Mouse (Mus musculus) lung, postnatal 0 days (tissue): Measurements from ENCODE around the gene Btbd2. TPM values are rescaled to one million over a fixed set of nuclear protein-coding genes. Genes with fewer than 3 reads are reported as not detected.

Experiments
- ATAC-seq: fragments of 200-750 bp; cut with Nextera tagmentation; 2 replicates; pipeline ENCODE4 v1.8.0; 2017; ENCODE audit warnings: moderate library complexity
- DNase-seq: peaks from one replicate; pipeline ENCODE4 v3.0.0-alpha.2; 2016; ENCODE audit warnings: low spot score
- H3K27ac ChIP-seq: fragments of 300-500 bp; sonication (generic); 2 replicates; pipeline ENCODE4 v1.5.1; 2014; ENCODE audit warnings: antibody characterized with exemption, mild to moderate bottlenecking, low read length, mixed read lengths
- H3K27me3 ChIP-seq: fragments of 300-500 bp; sonication (generic); replicated peaks from 2 replicates; pipeline ENCODE4 v1.6.1; 2014; ENCODE audit warnings: low read length, mixed read lengths; ENCODE audit not compliant: insufficient read depth
- H3K36me3 ChIP-seq: fragments of 300-500 bp; sonication (generic); 2 replicates; pipeline ENCODE4 v1.6.1; 2014; ENCODE audit warnings: low read length, mixed read lengths; ENCODE audit not compliant: insufficient read depth
- H3K4me1 ChIP-seq: fragments of 300-500 bp; sonication (generic); 2 replicates; pipeline ENCODE4 v1.6.1; 2014; ENCODE audit warnings: antibody characterized with exemption, low read depth, low read length, mixed read lengths; ENCODE audit not compliant: insufficient read depth
- H3K4me2 ChIP-seq: fragments of 300-500 bp; sonication (generic); replicated peaks from 2 replicates; pipeline ENCODE4 v1.6.1; 2014; ENCODE audit warnings: low read depth, mild to moderate bottlenecking, low read length, moderate library complexity, mixed read lengths
- H3K4me3 ChIP-seq: fragments of 300-500 bp; sonication (generic); 2 replicates; pipeline ENCODE4 v1.5.1; 2014; ENCODE audit warnings: low read depth, low read length
- H3K9ac ChIP-seq: fragments of 300-500 bp; sonication (generic); replicated peaks from 2 replicates; pipeline ENCODE4 v1.6.1; 2014; ENCODE audit warnings: low read depth, mild to moderate bottlenecking
- H3K9me3 ChIP-seq: fragments of 300-500 bp; sonication (generic); 2 replicates; pipeline ENCODE4 v1.6.1; 2016; ENCODE audit warnings: low read length, mixed read lengths
- CTCF ChIP-seq: IDR thresholded peaks from 2 replicates; pipeline ENCODE4 v1.5.1; 2016; ENCODE audit warnings: antibody characterized with exemption, mild to moderate bottlenecking
- EP300 ChIP-seq: IDR thresholded peaks from 2 replicates; pipeline ENCODE4 v1.6.1; 2016; ENCODE audit warnings: antibody characterized with exemption, mild to moderate bottlenecking, control low read depth
- WGBS: fragments of 180-500 bp; shearing (Covaris S2); extraction: QIAGEN DNeasy Blood & Tissue Kit; methylation state at CpG from one replicate; pipeline ENCODE4 v1.1.7; 2014; 5-methylcytosine and 5-hydroxymethylcytosine counted together
- polyA plus RNA-seq: library from polyadenylated mRNA; unstranded; fragments of >200 nt; fragmentation: Nextera tagmentation; extraction: Ambion mirVana; gene quantifications from 2 replicates; pipeline ENCODE4 v1.2.1, GENCODE M21; 2015

Btbd2 gene
- polyA plus RNA-seq, 1 experiment from 2014 or later: 42.9 TPM

DNA sequence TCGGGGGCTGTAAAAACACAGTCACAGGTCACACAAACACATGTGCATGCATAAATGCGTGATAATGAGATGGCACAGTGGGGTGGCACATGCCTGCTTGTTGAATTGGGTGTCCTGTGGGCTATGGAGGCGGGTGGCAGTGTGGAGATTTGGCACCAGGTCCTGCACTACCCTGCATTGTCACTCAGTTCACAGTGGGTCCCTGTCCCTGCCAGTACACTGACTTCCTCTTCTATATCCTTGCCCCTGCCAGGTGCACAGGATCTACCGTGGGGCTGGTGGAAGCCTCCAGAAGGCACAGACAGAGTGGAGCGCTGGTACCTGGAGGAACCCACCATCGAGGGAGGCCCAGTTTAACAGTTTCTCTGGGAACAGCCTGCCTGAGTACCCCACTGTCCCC is 42.5 kb downstream of the Btbd2 start:
- Histone ChIP-seq H3K4me2 (no peak overlapping the region), H3K27ac (no peak overlapping the region), H3K9me3 (no peaks in the 10 kb centered on the region), H3K4me3 (no peak overlapping the region), H3K36me3 (peaks cover 7% of the 10 kb centered on the region; the same call in 1 of the 2 replicates), H3K27me3 (no peaks in the 10 kb centered on the region), H3K4me1 (no peaks in the 10 kb centered on the region), H3K9ac (no peak overlapping the region)
- no peak for DNase-seq
- WGBS: 83% methylated on average over 6 of the region's 6 CpGs
- TF ChIP-seq EP300 (no peak), CTCF (no peak)
- no peak for ATAC-seq

DNA sequence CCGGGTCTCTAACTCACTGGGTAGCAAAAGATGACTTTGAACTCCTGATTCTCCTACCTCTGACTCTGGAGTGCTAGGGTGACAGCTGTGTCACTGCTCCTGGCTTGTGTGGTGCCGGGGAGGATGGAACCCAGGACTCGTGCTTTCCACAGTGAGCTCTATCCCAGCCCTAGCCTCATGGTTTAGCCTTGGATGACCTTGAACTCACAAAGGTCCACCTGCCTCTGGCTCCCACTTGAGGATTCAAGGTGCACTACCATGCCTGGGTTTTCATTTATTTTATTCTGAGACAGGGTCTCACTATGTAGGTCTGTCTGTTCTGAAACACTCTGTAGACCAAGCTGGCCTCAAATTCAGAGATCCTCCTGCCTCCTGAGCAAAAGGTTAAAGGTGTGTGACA is 43.0 kb downstream of the Btbd2 start:
- Histone ChIP-seq H3K4me1 (no peaks in the 10 kb centered on the region), H3K27ac (no peak overlapping the region), H3K4me2 (no peak overlapping the region), H3K9ac (no peak overlapping the region), H3K9me3 (no peaks in the 10 kb centered on the region), H3K27me3 (no peaks in the 10 kb centered on the region), H3K36me3 (peaks cover 7% of the 10 kb centered on the region; the same call in 1 of the 2 replicates), H3K4me3 (no peak overlapping the region)
- WGBS: 79% methylated on average over 3 of the region's 3 CpGs
- no peak for DNase-seq
- no peak for ATAC-seq
- TF ChIP-seq EP300 (no peak), CTCF (0 out of 2 replicates have a peak, but pooled peaks have one; percentile 8)

GRCm38 (mm10) chr10:80611905-80612304 is 45.0 kb downstream of the Btbd2 start:
- no peaks in the 10 kb centered on the region for H3K9me3 ChIP-seq
- H3K27me3 ChIP-seq: no peaks in the 10 kb centered on the region
- WGBS: 92% methylated on average over 3 of the region's 3 CpGs
- DNase-seq (no peak), ATAC-seq (no peak)
- TF ChIP-seq EP300: no peak
- no peak for TF ChIP-seq CTCF
- no peak overlapping the region for H3K4me2 ChIP-seq
- H3K4me3 ChIP-seq: no peak overlapping the region
- H3K36me3 ChIP-seq: peaks cover 7% of the 10 kb centered on the region; the same call in 1 of the 2 replicates
- no peak overlapping the region for H3K27ac ChIP-seq
- no peaks in the 10 kb centered on the region for H3K4me1 ChIP-seq
- no peak overlapping the region for H3K9ac ChIP-seq

GRCm38 (mm10) chr10:80611024-80611423 is 45.8 kb downstream of the Btbd2 start:
- no peak overlapping the region for H3K4me2 ChIP-seq
- no peaks in the 10 kb centered on the region for H3K27me3 ChIP-seq
- H3K36me3 ChIP-seq: peaks cover 13% of the 10 kb centered on the region; the same call in 1 of the 2 replicates
- no peak overlapping the region for H3K9ac ChIP-seq
- 56% methylated on average over 4 of the region's 4 CpGs for WGBS
- ATAC-seq (peak; percentile 50; the same call in 1 of the 2 replicates), DNase-seq (peak; percentile 69)
- H3K9me3 ChIP-seq: no peaks in the 10 kb centered on the region
- no peak overlapping the region for H3K27ac ChIP-seq
- TF ChIP-seq EP300 (no peak), CTCF (peak; percentile 86)
- no peak overlapping the region for H3K4me3 ChIP-seq
- no peaks in the 10 kb centered on the region for H3K4me1 ChIP-seq

- Histone ChIP-seq H3K27me3 (no peaks in the 10 kb centered on the region), H3K9ac (no peak overlapping the region), H3K9me3 (no peaks in the 10 kb centered on the region), H3K4me3 (no peak overlapping the region), H3K27ac (no peak overlapping the region), H3K4me1 (no peaks in the 10 kb centered on the region), H3K4me2 (no peak overlapping the region), H3K36me3 (peaks cover 13% of the 10 kb centered on the region; the same call in 1 of the 2 replicates)
- DNase-seq (no peak), ATAC-seq (no peak)
- WGBS: 90% methylated on average over 9 of the region's 9 CpGs
- no peak for TF ChIP-seq EP300
Measured at GRCm38 (mm10) chr10:80610116-80610785, 46.6 kb downstream of the Btbd2 start.

- Histone ChIP-seq H3K4me3 (no peak overlapping the region), H3K27me3 (no peaks in the 10 kb centered on the region), H3K27ac (no peak overlapping the region), H3K9ac (no peak overlapping the region), H3K36me3 (peaks cover 6% of the 10 kb centered on the region; the same call in 1 of the 2 replicates), H3K9me3 (no peaks in the 10 kb centered on the region), H3K4me2 (no peak overlapping the region), H3K4me1 (no peaks in the 10 kb centered on the region)
- TF ChIP-seq EP300 (no peak), CTCF (no peak)
- DNase-seq: no peak
- no peak for ATAC-seq
- WGBS: 88% methylated on average over 10 of the region's 10 CpGs
Measured at GRCm38 (mm10) chr10:80609269-80609924, 47.5 kb downstream of the Btbd2 start.
